In the genomic region with DNA sequence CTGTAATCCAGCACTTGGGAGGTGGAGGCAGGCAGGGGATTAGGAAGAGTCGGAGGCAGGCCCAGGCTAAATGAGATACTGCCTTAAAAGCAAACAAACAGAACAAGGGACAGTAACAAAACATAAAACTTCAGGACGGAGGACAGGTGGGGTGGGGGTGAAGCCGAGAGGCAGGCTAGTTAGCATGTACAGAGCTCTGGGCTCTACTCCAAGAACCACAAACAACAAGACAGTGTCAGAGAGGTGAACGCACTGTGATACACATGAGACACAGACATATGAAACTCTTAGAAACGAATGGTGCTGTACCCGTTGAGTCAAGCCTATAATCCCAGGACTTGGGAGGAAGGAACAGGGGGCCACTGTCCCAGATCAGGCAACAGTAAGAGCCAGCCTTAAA, we compare ENCODE assay signal across 11 mouse cellular contexts. TPM values are rescaled to one million over a fixed set of nuclear protein-coding genes. Genes with fewer than 3 reads are reported as not detected.
A peak's percentile ranks its signal among the peaks of the same experiment; 100 is the strongest.
DNase-seq lines count a peak whose midpoint lies in the region; ATAC-seq lines count a peak whose summit lies in the region.
"Had no signal": no experiment of that assay in that cellular context is flagged by ENCODE, and none has a peak within 500 bp of the region (broad histone marks: within the 10 kb centered on the region; RNA-seq: fewer than 3 reads in every experiment).

No protein-coding gene starts in this region.

- H3K4me1 ChIP-seq in heart, embryonic 15.5 days (replicated peaks) = peaks cover 44% of the 10 kb centered on the region
- peaks cover 25% of the 10 kb centered on the region for H3K4me1 ChIP-seq in midbrain, embryonic 15.5 days
- peaks cover 10% of the 10 kb centered on the region; the same call in 1 of the 2 replicates for H3K4me1 ChIP-seq in midbrain, embryonic 14.5 days (ENCODE audit: control insufficient read depth, insufficient read depth, low read length)
- H3K4me1 ChIP-seq in limb, embryonic 13.5 days = peaks cover 16% of the 10 kb centered on the region
- peaks cover 30% of the 10 kb centered on the region for H3K4me1 ChIP-seq in stomach, embryonic 16.5 days (ENCODE audit: control insufficient read depth, insufficient read depth, low read length)

- no peaks in the 10 kb centered on the region for H3K27me3 ChIP-seq in heart, embryonic 15.5 days
- no peaks in the 10 kb centered on the region for H3K27me3 ChIP-seq in midbrain, embryonic 15.5 days (replicated peaks)
- H3K27me3 ChIP-seq in midbrain, embryonic 14.5 days (ENCODE audit: control insufficient read depth, insufficient read depth, low read length) = no peaks in the 10 kb centered on the region
- H3K27me3 ChIP-seq in limb, embryonic 13.5 days = no peaks in the 10 kb centered on the region
- H3K27me3 ChIP-seq in stomach, embryonic 16.5 days (ENCODE audit: control insufficient read depth, insufficient read depth, low read length) = no peaks in the 10 kb centered on the region
- H3K27me3 ChIP-seq: hindbrain, embryonic 15.5 days; midbrain, embryonic 12.5 days had no signal

- no peak for ATAC-seq in heart, embryonic 15.5 days (replicated peaks; ENCODE audit: insufficient number of reproducible peaks, insufficient read depth, low FRiP score, low read depth)
- 0 out of 2 replicates have a peak, but pooled peaks have one; percentile 27 for ATAC-seq in midbrain, embryonic 15.5 days (replicated peaks)
- no peak for ATAC-seq in midbrain, embryonic 14.5 days (ENCODE audit: low FRiP score, low TSS enrichment)
- ATAC-seq in limb, embryonic 13.5 days (ENCODE audit: low FRiP score, low read depth) = 0 out of 2 replicates have a peak, but pooled peaks have one; percentile 51
- no peak for ATAC-seq in stomach, embryonic 16.5 days (ENCODE audit: insufficient read depth, low FRiP score)

- H3K4me2 ChIP-seq in heart, embryonic 15.5 days = peak overlapping the region; percentile 40
- H3K4me2 ChIP-seq in midbrain, embryonic 15.5 days = no peak overlapping the region
- H3K4me2 ChIP-seq in midbrain, embryonic 14.5 days (ENCODE audit: low read length) = no peak overlapping the region
- no peak overlapping the region; the same call in 1 of the 2 replicates for H3K4me2 ChIP-seq in limb, embryonic 13.5 days (replicated peaks)
- H3K4me2 ChIP-seq in stomach, embryonic 16.5 days (ENCODE audit: low read depth, low read length) = no peak overlapping the region
- H3K4me2 ChIP-seq: hindbrain, embryonic 15.5 days; midbrain, embryonic 12.5 days had no signal

- 16% methylated on average over 6 of the region's 6 CpGs for WGBS in heart, embryonic 15.5 days
- WGBS in midbrain, embryonic 15.5 days = 60% methylated on average over 6 of the region's 6 CpGs
- WGBS in midbrain, embryonic 14.5 days = 55% methylated on average over 6 of the region's 6 CpGs
- WGBS in limb, embryonic 13.5 days = 42% methylated on average over 6 of the region's 6 CpGs
- WGBS in stomach, embryonic 16.5 days = 21% methylated on average over 6 of the region's 6 CpGs

- no peaks in the 10 kb centered on the region for H3K9me3 ChIP-seq in heart, embryonic 15.5 days (replicated peaks)
- no peaks in the 10 kb centered on the region for H3K9me3 ChIP-seq in midbrain, embryonic 15.5 days
- H3K9me3 ChIP-seq in midbrain, embryonic 14.5 days (ENCODE audit: control insufficient read depth, low read length) = no peaks in the 10 kb centered on the region
- no peaks in the 10 kb centered on the region for H3K9me3 ChIP-seq in limb, embryonic 13.5 days
- H3K9me3 ChIP-seq in stomach, embryonic 16.5 days (replicated peaks; ENCODE audit: control insufficient read depth, low read length) = no peaks in the 10 kb centered on the region
- H3K9me3 ChIP-seq: hindbrain, embryonic 15.5 days; midbrain, embryonic 12.5 days had no signal

- no peaks in the 10 kb centered on the region for H3K36me3 ChIP-seq in heart, embryonic 15.5 days
- H3K36me3 ChIP-seq in midbrain, embryonic 15.5 days (replicated peaks) = no peaks in the 10 kb centered on the region
- H3K36me3 ChIP-seq in midbrain, embryonic 14.5 days (ENCODE audit: control insufficient read depth, insufficient read depth, low read length) = no peaks in the 10 kb centered on the region
- no peaks in the 10 kb centered on the region for H3K36me3 ChIP-seq in limb, embryonic 13.5 days
- H3K36me3 ChIP-seq in stomach, embryonic 16.5 days (ENCODE audit: control insufficient read depth, insufficient read depth, low read length) = no peaks in the 10 kb centered on the region
- H3K36me3 ChIP-seq: hindbrain, embryonic 15.5 days; midbrain, embryonic 12.5 days had no signal

- no peak for DNase-seq in heart, adult 8-10 months (ENCODE audit: low spot score)
- DNase-seq in midbrain, embryonic 14.5 days = no peak
- DNase-seq in layer of hippocampus, adult 8-10 months (ENCODE audit: low spot score in 2 of 2) = no peak
- DNase-seq in MN1 (ENCODE audit: low spot score) = no peak
- DNase-seq: adrenal gland, postnatal 10 days had no signal

- no peak overlapping the region for H3K4me3 ChIP-seq in heart, embryonic 15.5 days
- no peak overlapping the region for H3K4me3 ChIP-seq in midbrain, embryonic 15.5 days
- H3K4me3 ChIP-seq in midbrain, embryonic 14.5 days (replicated peaks; ENCODE audit: low read depth, low read length) = no peak overlapping the region
- H3K4me3 ChIP-seq in limb, embryonic 13.5 days = no peak overlapping the region
- H3K4me3 ChIP-seq in stomach, embryonic 16.5 days (replicated peaks; ENCODE audit: low read length) = no peak overlapping the region
- H3K4me3 ChIP-seq: hindbrain, embryonic 15.5 days; midbrain, embryonic 12.5 days had no signal

- H3K27ac ChIP-seq in heart, embryonic 15.5 days = peak overlapping the region; percentile 68
- H3K27ac ChIP-seq in midbrain, embryonic 15.5 days = no peak overlapping the region
- no peak overlapping the region for H3K27ac ChIP-seq in midbrain, embryonic 14.5 days (replicated peaks; ENCODE audit: low read depth, low read length)
- H3K27ac ChIP-seq in limb, embryonic 13.5 days = no peak overlapping the region
- H3K27ac ChIP-seq in stomach, embryonic 16.5 days (ENCODE audit: low read length) = peak overlapping the region; percentile 76
- H3K27ac ChIP-seq: hindbrain, embryonic 15.5 days; midbrain, embryonic 12.5 days had no signal

- H3K9ac ChIP-seq in heart, embryonic 15.5 days = no peak overlapping the region
- no peak overlapping the region for H3K9ac ChIP-seq in midbrain, embryonic 15.5 days
- no peak overlapping the region for H3K9ac ChIP-seq in midbrain, embryonic 14.5 days (replicated peaks; ENCODE audit: low read length)
- H3K9ac ChIP-seq in limb, embryonic 13.5 days = no peak overlapping the region
- peak overlapping the region; percentile 12; the same call in 1 of the 2 replicates for H3K9ac ChIP-seq in stomach, embryonic 16.5 days (ENCODE audit: low read length)
- H3K9ac ChIP-seq: hindbrain, embryonic 15.5 days; midbrain, embryonic 12.5 days had no signal

RNA-seq across cellular contexts. Expression of gene Nt5c3, which starts 19.9 kb away (rescaled TPM):
- 64.4 and 71.7 TPM in 2 replicates for polyA plus RNA-seq in heart, embryonic 15.5 days (2015; fragmentation: Nextera tagmentation; extraction: Ambion mirVana)
- 10 to 100 TPM; 71.9 to 85.2 (median 79.4) TPM for total RNA-seq in heart, adult 8-10 months (2022)
- polyA plus RNA-seq in midbrain, embryonic 15.5 days (2015; fragmentation: Nextera tagmentation; extraction: Ambion mirVana) = 163 and 169 TPM in 2 replicates
- polyA plus RNA-seq in midbrain, embryonic 14.5 days (2014; fragmentation: Nextera tagmentation; extraction: Ambion mirVana) = 198 and 204 TPM in 2 replicates
- polyA plus RNA-seq in limb, embryonic 13.5 days (2015; fragmentation: Nextera tagmentation; extraction: Ambion mirVana) = 63.0 and 67.0 TPM in 2 replicates
- 72.2 and 77.4 TPM in 2 replicates for polyA plus RNA-seq in stomach, embryonic 16.5 days (2015; fragmentation: Nextera tagmentation; extraction: Ambion mirVana)
- total RNA-seq in layer of hippocampus, adult 8-10 months (2022) = 10 to 100 TPM; 35.6 to 39.9 (median 37.9) TPM

RNA-seq across cellular contexts. Expression of gene Vmn1r4, which starts 20.0 kb away (rescaled TPM):
- 0.10 and 0.21 TPM in 2 replicates for polyA plus RNA-seq in heart, embryonic 15.5 days (2015; fragmentation: Nextera tagmentation; extraction: Ambion mirVana)
- under 1 TPM in 1 of 4 experiments, not detected in 3; 0.22 TPM for total RNA-seq in heart, adult 8-10 months (2022)
- 0.50 and 0.61 TPM in 2 replicates for polyA plus RNA-seq in midbrain, embryonic 15.5 days (2015; fragmentation: Nextera tagmentation; extraction: Ambion mirVana)
- polyA plus RNA-seq in midbrain, embryonic 14.5 days (2014; fragmentation: Nextera tagmentation; extraction: Ambion mirVana) = 0.46 and 0.93 TPM in 2 replicates
- polyA plus RNA-seq in limb, embryonic 13.5 days (2015; fragmentation: Nextera tagmentation; extraction: Ambion mirVana) = 0.11 and 0.24 TPM in 2 replicates
- polyA plus RNA-seq in stomach, embryonic 16.5 days (2015; fragmentation: Nextera tagmentation; extraction: Ambion mirVana) = 0.11 and 0.21 TPM in 2 replicates
- under 1 TPM in 3 of 4 experiments, not detected in 1; 0.25 to 0.80 (median 0.43) TPM for total RNA-seq in layer of hippocampus, adult 8-10 months (2022)

Comparison
In these comparisons a context has a peak if more than half of its experiments do, and no peak if none do; other contexts are left out.
1. ATAC-seq: peak in midbrain, embryonic 15.5 days (single experiment) and limb, embryonic 13.5 days (single experiment); none in heart, embryonic 15.5 days (single experiment), midbrain, embryonic 14.5 days (single experiment) and stomach, embryonic 16.5 days (single experiment).
2. H3K27ac ChIP-seq: peak in heart, embryonic 15.5 days (single experiment) and stomach, embryonic 16.5 days (single experiment); none in midbrain, embryonic 15.5 days (single experiment), midbrain, embryonic 14.5 days (single experiment) and limb, embryonic 13.5 days (single experiment).